In genomic region chr9:122729500-122729899, GRCm38 (mm10) we compare ENCODE assay signal across 9 mouse cellular contexts. TPM values are rescaled to one million over a fixed set of nuclear protein-coding genes. Genes with fewer than 3 reads are reported as not detected.
DNase-seq lines count a peak whose midpoint lies in the region; ATAC-seq lines count a peak whose summit lies in the region.
"Had no signal": no experiment of that assay in that cellular context is flagged by ENCODE, and none has a peak within 500 bp of the region (broad histone marks: within the 10 kb centered on the region; RNA-seq: fewer than 3 reads in every experiment).

No protein-coding gene starts in this region.

- no peaks in the 10 kb centered on the region for H3K9me3 ChIP-seq in forebrain, embryonic 14.5 days (replicated peaks; ENCODE audit: control insufficient read depth, low read length)
- H3K9me3 ChIP-seq in neural tube, embryonic 14.5 days (ENCODE audit: control insufficient read depth, low read length) = no peaks in the 10 kb centered on the region

- intact Hi-C loops in left cerebral cortex, postnatal 36 days (cut with DNase I) = loop anchor here (1.0 to 5.0 kb wide), 4 partner anchors 42 to 482 kb away; no protein-coding TSS in a partner anchor

- H3K9ac ChIP-seq in forebrain, embryonic 14.5 days (ENCODE audit: low read length) = no peak overlapping the region
- H3K9ac ChIP-seq in neural tube, embryonic 14.5 days (replicated peaks; ENCODE audit: low read depth, low read length) = no peak overlapping the region

- H3K36me3 ChIP-seq in forebrain, embryonic 14.5 days (ENCODE audit: control insufficient read depth, insufficient read depth, low read length) = no peaks in the 10 kb centered on the region
- H3K36me3 ChIP-seq in neural tube, embryonic 14.5 days (ENCODE audit: control insufficient read depth, insufficient read depth, low read length) = no peaks in the 10 kb centered on the region

- 17% methylated on average over 10 of the region's 10 CpGs for WGBS in forebrain, embryonic 14.5 days
- 17% methylated on average over 10 of the region's 10 CpGs for WGBS in neural tube, embryonic 14.5 days

- H3K4me1 ChIP-seq in forebrain, embryonic 14.5 days (ENCODE audit: control insufficient read depth, insufficient read depth, low read length) = no peaks in the 10 kb centered on the region
- no peaks in the 10 kb centered on the region for H3K4me1 ChIP-seq in neural tube, embryonic 14.5 days (ENCODE audit: control insufficient read depth, insufficient read depth, low read length)

- DNase-seq in 3T3-L1 (ENCODE audit: low read depth, low spot score) = peak; percentile 78
- DNase-seq in B cell, adult 2 months = peak; percentile 38 to 43
- DNase-seq in c-Kit-positive CD71-negative TER-119-negative erythroid progenitor cells, embryonic 14.5 days (ENCODE audit: low read depth) = peak; percentile 30
- peak; percentile 91 for DNase-seq in forebrain, embryonic 14.5 days (ENCODE audit: low spot score)
- DNase-seq in kidney, adult 18-20 months = peak; percentile 39
- DNase-seq in left cerebral cortex, postnatal 36 days (ENCODE audit: low spot score in 2 of 2) = peak; percentile 46 to 60
- no peak for DNase-seq in ovary, postnatal 36 days (ENCODE audit: low spot score)

- H3K4me2 ChIP-seq in forebrain, embryonic 14.5 days (ENCODE audit: low read length) = no peak overlapping the region
- no peak overlapping the region for H3K4me2 ChIP-seq in neural tube, embryonic 14.5 days (ENCODE audit: low read depth, low read length)

- peaks cover 9% of the 10 kb centered on the region; the same call in 1 of the 2 replicates for H3K27me3 ChIP-seq in forebrain, embryonic 14.5 days (replicated peaks; ENCODE audit: control insufficient read depth, insufficient read depth, low read length)
- H3K27me3 ChIP-seq in neural tube, embryonic 14.5 days (ENCODE audit: control insufficient read depth, insufficient read depth, low read length) = peaks cover 2% of the 10 kb centered on the region; the same call in 1 of the 2 replicates

- peak; percentile 79 for ATAC-seq in forebrain, embryonic 14.5 days
- ATAC-seq in neural tube, embryonic 14.5 days (ENCODE audit: low read depth) = peak; percentile 83

- no peak overlapping the region for H3K27ac ChIP-seq in forebrain, embryonic 14.5 days (ENCODE audit: low read depth, low read length)
- H3K27ac ChIP-seq in neural tube, embryonic 14.5 days (ENCODE audit: low read depth, low read length) = no peak overlapping the region

- H3K4me3 ChIP-seq in forebrain, embryonic 14.5 days (ENCODE audit: low read depth, low read length) = no peak overlapping the region
- H3K4me3 ChIP-seq in neural tube, embryonic 14.5 days (ENCODE audit: low read depth, low read length) = no peak overlapping the region

RNA-seq across cellular contexts. Expression of gene Topaz1, which starts 17.6 kb away (rescaled TPM):
- polyA plus RNA-seq in forebrain, embryonic 14.5 days (2014; fragmentation: Nextera tagmentation; extraction: Ambion mirVana) = not detected in 2 replicates
- not detected for total RNA-seq in left cerebral cortex, postnatal 36 days (2021)
- not detected in 2 replicates for polyA plus RNA-seq in neural tube, embryonic 14.5 days (2014; fragmentation: Nextera tagmentation; extraction: Ambion mirVana)
- polyA plus RNA-seq: small intestine, adult 2 months had no signal
